Mouse (Mus musculus) midbrain, embryonic 14.5 days (tissue): ENCODE data around the gene Adgre5. TPM values are rescaled to one million over a fixed set of nuclear protein-coding genes. Genes with fewer than 3 reads are reported as not detected.
A peak's percentile ranks its signal among the peaks of the same experiment; 100 is the strongest.

Experiments used
- ATAC-seq: fragments of 200-750 bp; cut with Nextera tagmentation; 2 replicates; pipeline ENCODE4 v1.8.0; 2017; ENCODE audit warnings: moderate number of reproducible peaks, moderate library complexity; ENCODE audit not compliant: low FRiP score, low TSS enrichment
- DNase-seq: peaks from one replicate; pipeline ENCODE4 v3.0.0-alpha.2; 2015
- H3K27ac ChIP-seq: fragments of 300-500 bp; sonication (generic); replicated peaks from 2 replicates; pipeline ENCODE4 v1.5.1; 2014; ENCODE audit warnings: mild to moderate bottlenecking, low read depth, low read length, moderate library complexity
- H3K27me3 ChIP-seq: fragments of 300-500 bp; sonication (generic); 2 replicates; pipeline ENCODE4 v1.6.1; 2014; ENCODE audit warnings: low read length, control low read depth, mixed read lengths; ENCODE audit not compliant: control insufficient read depth, insufficient read depth
- H3K36me3 ChIP-seq: fragments of 300-500 bp; sonication (generic); 2 replicates; pipeline ENCODE4 v1.6.1; 2014; ENCODE audit warnings: low read length, control low read depth; ENCODE audit not compliant: control insufficient read depth, insufficient read depth
- H3K4me1 ChIP-seq: fragments of 300-500 bp; sonication (generic); 2 replicates; pipeline ENCODE4 v1.6.1; 2014; ENCODE audit warnings: mild to moderate bottlenecking, antibody characterized with exemption, low read length, control low read depth; ENCODE audit not compliant: control insufficient read depth, insufficient read depth
- H3K4me2 ChIP-seq: fragments of 300-500 bp; sonication (generic); 2 replicates; pipeline ENCODE4 v1.6.1; 2014; ENCODE audit warnings: mild to moderate bottlenecking, low read length, moderate library complexity
- H3K4me3 ChIP-seq: fragments of 300-500 bp; sonication (generic); replicated peaks from 2 replicates; pipeline ENCODE4 v1.5.1; 2014; ENCODE audit warnings: low read depth, low read length
- H3K9ac ChIP-seq: fragments of 300-500 bp; sonication (generic); replicated peaks from 2 replicates; pipeline ENCODE4 v1.6.1; 2014; ENCODE audit warnings: mild to moderate bottlenecking, low read length, moderate library complexity
- H3K9me3 ChIP-seq: fragments of 300-500 bp; sonication (generic); 2 replicates; pipeline ENCODE4 v1.6.1; 2016; ENCODE audit warnings: low read length, control low read depth, mixed read lengths; ENCODE audit not compliant: control insufficient read depth
- WGBS: fragments of 180-500 bp; shearing (Covaris S2); extraction: QIAGEN DNeasy Blood & Tissue Kit; methylation state at CpG from one replicate; pipeline ENCODE4 v1.1.7; 2014; 5-methylcytosine and 5-hydroxymethylcytosine counted together
- polyA plus RNA-seq: library from polyadenylated mRNA; unstranded; fragments of >200 nt; fragmentation: Nextera tagmentation; extraction: Ambion mirVana; gene quantifications from 2 replicates; pipeline ENCODE4 v1.2.1, GENCODE M21; 2014

The Adgre5 gene
- polyA plus RNA-seq, 1 experiment from 2014 or later = 12.3 TPM

DNA sequence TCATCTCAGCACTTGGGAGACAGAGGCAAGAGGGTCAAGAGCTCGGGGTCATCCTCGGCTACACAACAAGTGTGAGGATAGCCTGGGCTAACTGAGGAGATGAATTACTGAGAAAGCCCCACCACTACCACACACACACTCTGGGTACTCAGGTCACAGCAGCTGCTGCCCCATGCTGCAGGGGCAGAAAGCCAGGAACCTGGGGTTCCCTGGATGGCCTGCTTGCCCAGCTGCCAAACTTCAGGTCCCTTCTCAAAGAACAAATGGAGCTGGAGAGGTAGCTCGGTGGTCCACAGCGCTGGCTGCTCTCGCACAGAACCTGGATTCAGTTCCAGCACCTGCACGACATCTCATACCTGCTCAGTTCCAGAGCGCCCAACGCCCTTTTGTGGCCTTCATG, 23.0 kb upstream of the Adgre5 start:
- ATAC-seq = no peak
- no peak for DNase-seq
- WGBS = 95% methylated on average over 8 of the region's 8 CpGs

DNA sequence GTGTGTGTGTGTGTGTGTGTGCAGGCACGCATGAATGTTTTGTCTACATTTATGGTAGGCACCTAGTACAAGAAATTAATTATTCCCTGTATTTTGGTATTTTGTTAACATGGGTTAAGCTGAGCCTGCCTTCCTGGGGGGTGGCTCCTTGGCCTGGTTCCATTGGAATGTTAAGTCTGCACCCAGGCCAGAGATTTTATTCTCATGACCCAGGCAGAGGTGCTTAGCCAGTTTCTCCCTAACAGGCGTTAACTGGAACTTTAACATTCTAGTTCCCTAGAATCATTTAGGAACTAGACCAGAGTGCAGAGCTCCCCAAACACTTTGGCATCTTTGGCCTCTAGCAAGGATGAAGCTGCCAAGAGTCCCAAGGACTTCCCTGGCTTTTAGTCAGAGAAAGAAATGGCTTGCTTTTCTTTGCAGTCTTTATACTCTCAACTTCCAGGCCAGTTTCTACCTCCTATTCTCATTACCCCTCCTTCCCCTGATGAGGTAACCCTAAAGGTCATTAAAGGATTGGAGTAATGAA, 18.2 kb upstream of the Adgre5 start:
- H3K36me3 ChIP-seq = no peaks in the 10 kb centered on the region
- peaks cover 3% of the 10 kb centered on the region; the same call in 1 of the 2 replicates for H3K9me3 ChIP-seq
- no peaks in the 10 kb centered on the region for H3K4me1 ChIP-seq
- no peak overlapping the region for H3K9ac ChIP-seq
- no peaks in the 10 kb centered on the region for H3K27me3 ChIP-seq
- H3K27ac ChIP-seq = no peak overlapping the region
- no peak overlapping the region for H3K4me3 ChIP-seq
- WGBS = 91% methylated on average over 2 of the region's 2 CpGs
- no peak for ATAC-seq
- H3K4me2 ChIP-seq = no peak overlapping the region
- DNase-seq = no peak

More for the DNA sequence above, 23.0 kb upstream of the Adgre5 start:
- H3K27ac ChIP-seq = no peak overlapping the region
- H3K4me2 ChIP-seq = no peak overlapping the region
- no peak overlapping the region for H3K4me3 ChIP-seq
- no peaks in the 10 kb centered on the region for H3K36me3 ChIP-seq
- no peaks in the 10 kb centered on the region for H3K4me1 ChIP-seq
- H3K9me3 ChIP-seq = no peaks in the 10 kb centered on the region
- no peaks in the 10 kb centered on the region for H3K27me3 ChIP-seq
- H3K9ac ChIP-seq = no peak overlapping the region

DNA sequence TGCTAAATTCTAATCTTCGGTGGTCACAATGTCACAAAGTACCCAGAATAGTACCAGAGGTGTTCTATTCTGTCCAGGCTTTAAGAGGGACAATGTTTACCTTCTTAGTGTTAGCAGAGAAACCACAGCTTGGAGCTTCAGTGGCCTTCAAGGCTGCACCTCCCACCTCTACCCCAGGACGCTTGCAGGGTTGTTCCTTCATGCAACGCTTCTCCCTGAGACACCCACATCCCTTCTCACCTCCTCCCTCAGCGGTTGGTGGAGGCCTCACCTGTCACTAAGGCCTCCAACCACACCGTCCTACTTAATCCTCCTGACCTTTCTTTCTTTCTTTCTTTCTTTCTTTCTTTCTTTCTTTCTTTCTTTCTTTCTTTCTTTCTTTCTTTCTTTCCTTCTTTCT, 17.2 kb upstream of the Adgre5 start:
- Histone ChIP-seq H3K27ac (no peak overlapping the region), H3K4me2 (no peak overlapping the region), H3K4me3 (no peak overlapping the region), H3K27me3 (no peaks in the 10 kb centered on the region), H3K9me3 (peaks cover 3% of the 10 kb centered on the region; the same call in 1 of the 2 replicates), H3K9ac (no peak overlapping the region), H3K4me1 (no peaks in the 10 kb centered on the region), H3K36me3 (no peaks in the 10 kb centered on the region)
- 64% methylated on average over 5 of the region's 5 CpGs for WGBS
- DNase-seq = no peak
- no peak for ATAC-seq

DNA sequence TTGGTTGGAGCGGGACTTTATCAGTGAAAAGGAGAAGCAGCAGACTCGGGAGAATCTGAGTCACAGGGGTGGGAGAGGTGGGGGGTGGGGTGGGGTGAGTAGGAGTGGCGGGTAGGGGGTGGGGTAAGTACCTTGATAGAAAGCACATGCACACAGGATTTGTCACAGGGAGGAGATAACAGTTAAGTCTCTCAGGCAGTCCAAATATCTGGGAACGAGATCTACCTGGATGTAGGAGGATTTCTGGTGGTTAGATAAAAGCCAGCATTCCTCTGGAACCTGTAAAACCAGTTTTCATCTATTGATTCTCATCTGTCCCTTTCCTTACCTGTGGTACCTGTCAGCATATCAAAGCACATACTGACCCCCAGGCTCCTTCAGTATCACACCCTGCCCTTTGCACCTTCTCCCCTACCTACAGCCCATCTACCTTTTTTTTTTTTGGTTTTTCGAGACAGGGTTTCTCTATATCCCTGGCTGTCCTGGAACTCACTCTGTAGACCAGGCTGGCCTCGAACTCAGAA, 16.0 kb upstream of the Adgre5 start:
- Histone ChIP-seq H3K9ac (no peak overlapping the region), H3K4me3 (no peak overlapping the region), H3K4me1 (no peaks in the 10 kb centered on the region), H3K27ac (no peak overlapping the region), H3K27me3 (no peaks in the 10 kb centered on the region), H3K4me2 (no peak overlapping the region), H3K9me3 (peaks cover 3% of the 10 kb centered on the region; the same call in 1 of the 2 replicates), H3K36me3 (no peaks in the 10 kb centered on the region)
- DNase-seq (no peak), ATAC-seq (no peak)
- 90% methylated on average over 6 of the region's 6 CpGs for WGBS

DNA sequence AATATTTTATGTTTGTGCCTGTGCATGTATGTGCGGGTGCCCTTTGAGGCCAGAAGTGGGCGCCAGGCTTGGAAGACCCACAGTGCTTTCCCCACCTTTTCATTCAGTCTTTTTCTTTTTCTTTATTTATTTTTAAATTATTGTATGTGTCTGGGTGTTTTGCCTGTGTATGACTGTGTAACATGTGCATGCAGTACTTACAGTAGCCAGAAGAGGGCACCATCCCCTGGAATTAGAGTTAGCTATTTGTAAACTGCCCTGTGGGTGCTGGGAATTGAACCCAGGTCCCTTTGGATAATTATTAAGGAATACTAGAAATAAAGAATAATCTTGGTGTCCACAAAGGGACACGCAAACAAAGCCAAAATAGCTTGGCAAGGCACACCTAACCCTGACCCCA, 15.1 kb upstream of the Adgre5 start:
- no peak for DNase-seq
- no peak overlapping the region for H3K27ac ChIP-seq
- no peak for ATAC-seq
- H3K36me3 ChIP-seq = no peaks in the 10 kb centered on the region
- no peak overlapping the region for H3K4me2 ChIP-seq
- H3K4me1 ChIP-seq = no peaks in the 10 kb centered on the region
- H3K4me3 ChIP-seq = no peak overlapping the region
- WGBS = 98% methylated on average over 3 of the region's 3 CpGs
- no peaks in the 10 kb centered on the region for H3K27me3 ChIP-seq
- no peak overlapping the region for H3K9ac ChIP-seq
- peaks cover 3% of the 10 kb centered on the region; the same call in 1 of the 2 replicates for H3K9me3 ChIP-seq

DNA sequence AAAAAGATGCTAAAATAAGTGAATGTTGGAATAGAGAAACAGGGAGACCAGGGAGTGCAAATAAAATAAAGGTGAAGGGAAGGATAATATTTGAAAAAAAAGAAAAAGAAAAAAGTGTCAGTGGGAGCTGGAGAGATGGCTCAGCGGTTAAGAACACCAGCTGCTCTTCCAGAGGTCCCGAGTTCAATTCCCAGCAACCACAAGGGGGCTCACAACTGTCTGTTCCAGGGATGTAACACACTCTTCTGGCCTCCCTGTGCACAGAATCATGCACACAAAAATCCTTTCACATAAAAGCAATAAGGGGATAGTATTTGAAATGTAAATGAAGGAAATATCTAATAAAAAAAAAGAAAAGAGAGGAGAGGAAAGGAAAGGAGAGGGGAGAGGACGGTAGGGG, 13.0 kb upstream of the Adgre5 start:
- Histone ChIP-seq H3K4me3 (no peak overlapping the region), H3K27me3 (no peaks in the 10 kb centered on the region), H3K36me3 (no peaks in the 10 kb centered on the region), H3K9ac (no peak overlapping the region), H3K4me2 (no peak overlapping the region), H3K27ac (no peak overlapping the region), H3K4me1 (no peaks in the 10 kb centered on the region), H3K9me3 (peaks cover 3% of the 10 kb centered on the region; the same call in 1 of the 2 replicates)
- DNase-seq (peak; percentile 51), ATAC-seq (no peak)
- 62% methylated on average over 2 of the region's 3 CpGs for WGBS

DNA sequence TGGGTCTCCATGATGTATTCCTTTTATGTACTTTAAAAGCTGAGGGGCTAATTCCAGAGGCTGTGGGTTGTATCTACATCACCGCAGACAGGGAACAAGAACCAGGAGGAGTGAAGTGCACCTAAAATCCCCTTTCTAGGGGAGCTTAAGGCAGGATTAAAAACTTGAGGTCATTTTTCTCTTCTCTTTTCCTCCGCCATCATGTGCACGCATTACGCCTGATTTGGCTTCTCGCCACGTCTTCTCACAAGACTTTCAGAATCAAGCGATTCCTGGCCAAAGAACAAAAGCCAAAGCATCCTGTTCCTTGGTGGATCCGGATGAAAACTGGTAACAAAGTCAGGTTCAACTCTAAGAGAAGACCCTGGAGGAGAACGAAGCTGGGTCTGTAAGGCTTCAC, 8.1 kb upstream of the Adgre5 start:
- ATAC-seq (no peak), DNase-seq (no peak)
- no peaks in the 10 kb centered on the region for H3K9me3 ChIP-seq
- H3K4me2 ChIP-seq = no peak overlapping the region
- 82% methylated on average over 9 of the region's 9 CpGs for WGBS
- H3K27me3 ChIP-seq = no peaks in the 10 kb centered on the region; the same call in 1 of the 2 replicates
- H3K4me3 ChIP-seq = no peak overlapping the region
- no peaks in the 10 kb centered on the region for H3K36me3 ChIP-seq
- H3K4me1 ChIP-seq = peaks cover 3% of the 10 kb centered on the region; the same call in 1 of the 2 replicates
- H3K27ac ChIP-seq = no peak overlapping the region
- no peak overlapping the region for H3K9ac ChIP-seq

DNA sequence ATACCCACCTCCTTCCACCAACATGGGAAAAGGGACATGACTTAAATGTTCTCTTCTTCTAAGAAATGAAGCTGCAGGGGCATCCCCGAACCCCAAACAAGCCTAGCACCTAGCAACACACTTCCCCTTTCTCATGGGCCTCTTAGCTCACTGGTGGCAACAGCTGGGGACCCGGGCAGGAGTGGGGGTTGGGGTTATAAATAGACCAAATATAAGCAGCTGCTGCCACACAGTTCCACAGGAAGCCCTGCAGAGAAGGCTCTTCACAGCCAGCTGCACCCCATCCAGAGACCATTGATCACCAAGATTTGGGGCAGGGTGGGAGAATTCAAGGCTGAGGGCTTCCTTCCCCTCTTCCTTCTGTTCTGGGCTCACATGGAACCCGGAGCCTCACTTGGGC, 7.6 kb upstream of the Adgre5 start:
- no peak for DNase-seq
- no peak overlapping the region for H3K27ac ChIP-seq
- WGBS = 51% methylated on average over 3 of the region's 3 CpGs

DNA sequence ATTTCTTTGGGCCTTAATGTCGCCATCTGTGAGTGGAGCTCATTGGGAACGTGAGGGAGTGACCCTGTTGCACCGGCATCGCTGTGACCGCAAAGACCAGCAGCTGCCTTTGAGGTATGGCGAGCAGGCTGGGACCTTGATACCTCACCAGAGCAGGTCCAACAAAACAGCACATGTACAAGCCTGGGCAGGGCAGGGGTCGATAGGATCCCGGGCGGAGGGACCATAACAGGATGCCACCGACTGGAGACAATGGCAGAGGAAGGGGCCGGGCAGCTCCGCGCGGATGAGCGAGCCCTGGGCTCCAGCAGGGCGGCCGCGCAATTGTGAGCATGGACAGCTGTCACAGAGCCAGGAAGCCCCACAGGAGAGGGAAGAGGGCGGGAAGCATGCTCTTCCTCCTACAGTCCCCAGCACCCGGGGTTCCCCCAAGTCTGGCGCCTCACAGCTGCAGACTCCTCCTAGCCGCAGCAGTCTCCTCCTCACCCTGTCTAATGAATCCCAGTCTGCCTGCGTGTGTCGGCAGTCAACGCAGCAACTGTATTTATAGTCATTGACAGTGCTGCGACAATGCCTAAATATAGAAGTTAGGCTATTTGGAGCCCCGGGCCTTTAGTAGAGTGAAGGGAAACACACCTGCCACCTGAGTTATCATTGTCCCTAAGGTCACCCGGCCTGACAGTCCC, 6.7 kb upstream of the Adgre5 start:
- Histone ChIP-seq H3K4me2 (peak overlapping the region; percentile 70), H3K27me3 (no peaks in the 10 kb centered on the region; the same call in 1 of the 2 replicates), H3K4me1 (peaks cover 3% of the 10 kb centered on the region; the same call in 1 of the 2 replicates), H3K4me3 (peak overlapping the region; percentile 28), H3K9me3 (no peaks in the 10 kb centered on the region), H3K27ac (no peak overlapping the region), H3K36me3 (no peaks in the 10 kb centered on the region), H3K9ac (peak overlapping the region; percentile 57)
- 2% methylated on average over 28 of the region's 28 CpGs for WGBS
- peak; percentile 68 for DNase-seq
- ATAC-seq = peak; percentile 69

More for the DNA sequence above, 7.6 kb upstream of the Adgre5 start:
- ATAC-seq = no peak
- Histone ChIP-seq H3K27me3 (no peaks in the 10 kb centered on the region; the same call in 1 of the 2 replicates), H3K4me1 (peaks cover 3% of the 10 kb centered on the region; the same call in 1 of the 2 replicates), H3K9me3 (no peaks in the 10 kb centered on the region), H3K36me3 (no peaks in the 10 kb centered on the region), H3K9ac (no peak overlapping the region), H3K4me3 (no peak overlapping the region), H3K4me2 (no peak overlapping the region)
